Mouse (Mus musculus) limb, embryonic 12.5 days (tissue): ENCODE results near the gene Gm20388. TPM values are rescaled to one million over a fixed set of nuclear protein-coding genes. Genes with fewer than 3 reads are reported as not detected.

Experiments used
- ATAC-seq: fragments of 200-750 bp; cut with Nextera tagmentation; 2 replicates; pipeline ENCODE4 v1.8.0; 2017; ENCODE audit warnings: low read depth, moderate TSS enrichment; ENCODE audit not compliant: insufficient number of reproducible peaks, insufficient read depth, low FRiP score, low TSS enrichment
- H3K27ac ChIP-seq: fragments of 300-500 bp; sonication (generic); 2 replicates; pipeline ENCODE4 v1.5.1; 2016; ENCODE audit warnings: mild to moderate bottlenecking, moderate library complexity
- H3K27me3 ChIP-seq: fragments of 300-500 bp; sonication (generic); 2 replicates; pipeline ENCODE4 v1.6.1; 2016; ENCODE audit warnings: mild to moderate bottlenecking, moderate library complexity
- H3K36me3 ChIP-seq: fragments of 300-500 bp; sonication (generic); 2 replicates; pipeline ENCODE4 v1.6.1; 2016; ENCODE audit warnings: mild to moderate bottlenecking, moderate library complexity
- H3K4me1 ChIP-seq: fragments of 300-500 bp; sonication (generic); replicated peaks from 2 replicates; pipeline ENCODE4 v1.6.1; 2016
- H3K4me2 ChIP-seq: fragments of 300-500 bp; sonication (generic); 2 replicates; pipeline ENCODE4 v1.6.1; 2016; ENCODE audit warnings: mild to moderate bottlenecking, moderate library complexity
- H3K4me3 ChIP-seq: fragments of 300-500 bp; sonication (generic); replicated peaks from 2 replicates; pipeline ENCODE4 v1.5.1; 2016; ENCODE audit warnings: mild to moderate bottlenecking
- H3K9ac ChIP-seq: fragments of 300-500 bp; sonication (generic); replicated peaks from 2 replicates; pipeline ENCODE4 v1.6.1; 2016; ENCODE audit warnings: mild to moderate bottlenecking, moderate library complexity
- H3K9me3 ChIP-seq: fragments of 300-500 bp; sonication (generic); 2 replicates; pipeline ENCODE4 v1.6.1; 2016; ENCODE audit warnings: mild to moderate bottlenecking, moderate library complexity
- WGBS: fragments of 180-500 bp; shearing (Covaris S2); methylation state at CpG from one replicate; pipeline ENCODE4 v1.1.7; 2016; 5-methylcytosine and 5-hydroxymethylcytosine counted together
- polyA plus RNA-seq: library from polyadenylated mRNA; unstranded; fragments of >200 nt; fragmentation: Nextera tagmentation; extraction: Ambion mirVana; gene quantifications from 2 replicates; pipeline ENCODE4 v1.2.1, GENCODE M21; 2016

Gm20388 gene
- polyA plus RNA-seq, 1 experiment from 2014 or later: not detected

GRCm38 (mm10) chr8:120588908-120589771 lies 678.5 kb downstream of the Gm20388 start, which contains the start of gene Gins2:
Gene Gins2 (minus strand): TSS chr8:120589304.
- under 1% methylated on average over 67 of the region's 67 CpGs for WGBS
- no peaks in the 10 kb centered on the region for H3K27me3 ChIP-seq
- peaks cover 29% of the 10 kb centered on the region for H3K36me3 ChIP-seq
- peak within 1 kb of the TSS; percentile 85 for H3K27ac ChIP-seq
- peak within 1 kb of the TSS; percentile 90 for H3K4me2 ChIP-seq
- H3K9me3 ChIP-seq: no peaks in the 10 kb centered on the region
- peaks cover 18% of the 10 kb centered on the region; the same call in 1 of the 2 replicates for H3K4me1 ChIP-seq
- H3K9ac ChIP-seq: peak within 1 kb of the TSS; percentile 81
- peak; percentile 99 for ATAC-seq
- peak within 1 kb of the TSS; percentile 83 for H3K4me3 ChIP-seq

- Histone ChIP-seq H3K9me3 (no peaks in the 10 kb centered on the region), H3K36me3 (peaks cover 22% of the 10 kb centered on the region), H3K4me1 (peaks cover 18% of the 10 kb centered on the region; the same call in 1 of the 2 replicates), H3K27me3 (no peaks in the 10 kb centered on the region), H3K4me3 (peak overlapping the region; percentile 83), H3K9ac (peak overlapping the region; percentile 52), H3K27ac (0 out of 2 replicates have a peak overlapping the region, but pooled peaks have one; percentile 18), H3K4me2 (peak overlapping the region; percentile 60)
- 55% methylated on average over 2 of the region's 2 CpGs for WGBS
- ATAC-seq: no peak
Observed at GRCm38 (mm10) chr8:120589921-120590320, 679.3 kb downstream of the Gm20388 start.

GRCm38 (mm10) chr8:120591587-120592292 lies 681.1 kb downstream of the Gm20388 start:
- WGBS: 81% methylated on average over 10 of the region's 10 CpGs
- H3K9me3 ChIP-seq: no peaks in the 10 kb centered on the region
- no peak overlapping the region for H3K4me3 ChIP-seq
- ATAC-seq: no peak
- no peak overlapping the region; the same call in 1 of the 2 replicates for H3K9ac ChIP-seq
- H3K27ac ChIP-seq: no peak overlapping the region
- H3K4me1 ChIP-seq: peaks cover 18% of the 10 kb centered on the region; the same call in 1 of the 2 replicates
- peaks cover 6% of the 10 kb centered on the region; the same call in 1 of the 2 replicates for H3K36me3 ChIP-seq
- H3K27me3 ChIP-seq: no peaks in the 10 kb centered on the region
- no peak overlapping the region for H3K4me2 ChIP-seq

- H3K4me2 ChIP-seq: no peak overlapping the region
- H3K27ac ChIP-seq: no peak overlapping the region
- no peak for ATAC-seq
- no peaks in the 10 kb centered on the region for H3K9me3 ChIP-seq
- H3K4me1 ChIP-seq: peaks cover 15% of the 10 kb centered on the region
- no peak overlapping the region for H3K4me3 ChIP-seq
- H3K36me3 ChIP-seq: no peaks in the 10 kb centered on the region
- peaks cover 8% of the 10 kb centered on the region; the same call in 1 of the 2 replicates for H3K27me3 ChIP-seq
- H3K9ac ChIP-seq: no peak overlapping the region
- WGBS: 89% methylated on average over 5 of the region's 5 CpGs
Observed at GRCm38 (mm10) chr8:120594571-120594970, 683.9 kb downstream of the Gm20388 start.

- Histone ChIP-seq H3K9me3 (no peaks in the 10 kb centered on the region), H3K27ac (no peak overlapping the region), H3K4me2 (no peak overlapping the region), H3K4me1 (peaks cover 9% of the 10 kb centered on the region), H3K9ac (no peak overlapping the region), H3K4me3 (no peak overlapping the region), H3K27me3 (peaks cover 8% of the 10 kb centered on the region; the same call in 1 of the 2 replicates), H3K36me3 (no peaks in the 10 kb centered on the region)
- ATAC-seq: no peak; the same call in 1 of the 2 replicates
- 14% methylated on average over 5 of the region's 5 CpGs for WGBS
Observed at GRCm38 (mm10) chr8:120595963-120596362, 685.3 kb downstream of the Gm20388 start.

- Histone ChIP-seq H3K27me3 (peaks cover 8% of the 10 kb centered on the region; the same call in 1 of the 2 replicates), H3K4me1 (peaks cover 18% of the 10 kb centered on the region), H3K27ac (peak overlapping the region; percentile 18; the same call in 1 of the 2 replicates), H3K36me3 (no peaks in the 10 kb centered on the region), H3K9me3 (peaks cover 5% of the 10 kb centered on the region; the same call in 1 of the 2 replicates), H3K9ac (peak overlapping the region; percentile 19; the same call in 1 of the 2 replicates), H3K4me2 (peak overlapping the region; percentile 47), H3K4me3 (peak overlapping the region; percentile 14; the same call in 1 of the 2 replicates)
- WGBS: 23% methylated on average over 24 of the region's 24 CpGs
- no peak for ATAC-seq
Observed at GRCm38 (mm10) chr8:120598579-120598978, 687.9 kb downstream of the Gm20388 start.

- Histone ChIP-seq H3K9me3 (peaks cover 5% of the 10 kb centered on the region; the same call in 1 of the 2 replicates), H3K4me2 (no peak overlapping the region), H3K9ac (no peak overlapping the region), H3K27ac (no peak overlapping the region), H3K36me3 (no peaks in the 10 kb centered on the region), H3K4me1 (peaks cover 18% of the 10 kb centered on the region), H3K27me3 (peaks cover 8% of the 10 kb centered on the region; the same call in 1 of the 2 replicates), H3K4me3 (no peak overlapping the region)
- ATAC-seq: no peak
- 61% methylated on average over 7 of the region's 7 CpGs for WGBS
Observed at GRCm38 (mm10) chr8:120599504-120599903, 688.9 kb downstream of the Gm20388 start.

- Histone ChIP-seq H3K27me3 (peaks cover 8% of the 10 kb centered on the region; the same call in 1 of the 2 replicates), H3K36me3 (no peaks in the 10 kb centered on the region), H3K9ac (no peak overlapping the region), H3K9me3 (peaks cover 5% of the 10 kb centered on the region; the same call in 1 of the 2 replicates), H3K4me2 (no peak overlapping the region), H3K4me3 (no peak overlapping the region), H3K27ac (peak overlapping the region; percentile 42; the same call in 1 of the 2 replicates), H3K4me1 (peaks cover 20% of the 10 kb centered on the region)
- WGBS: 34% methylated on average over 6 of the region's 6 CpGs
- no peak for ATAC-seq
Observed at GRCm38 (mm10) chr8:120602672-120603071, 692.0 kb downstream of the Gm20388 start.

- H3K4me2 ChIP-seq: no peak overlapping the region
- peaks cover 17% of the 10 kb centered on the region; the same call in 1 of the 2 replicates for H3K4me1 ChIP-seq
- no peak overlapping the region for H3K27ac ChIP-seq
- H3K9me3 ChIP-seq: no peaks in the 10 kb centered on the region
- WGBS: 83% methylated on average over 9 of the region's 9 CpGs
- no peaks in the 10 kb centered on the region for H3K36me3 ChIP-seq
- H3K4me3 ChIP-seq: no peak overlapping the region
- ATAC-seq: no peak
- H3K27me3 ChIP-seq: no peaks in the 10 kb centered on the region
- no peak overlapping the region for H3K9ac ChIP-seq
Observed at GRCm38 (mm10) chr8:120607460-120607859, 696.8 kb downstream of the Gm20388 start.

- Histone ChIP-seq H3K4me3 (no peak overlapping the region), H3K9ac (no peak overlapping the region), H3K9me3 (no peaks in the 10 kb centered on the region), H3K4me2 (no peak overlapping the region), H3K36me3 (no peaks in the 10 kb centered on the region), H3K27ac (no peak overlapping the region), H3K4me1 (peaks cover 13% of the 10 kb centered on the region; the same call in 1 of the 2 replicates), H3K27me3 (no peaks in the 10 kb centered on the region)
- ATAC-seq: no peak
- WGBS: 15% methylated on average over 7 of the region's 7 CpGs
Observed at GRCm38 (mm10) chr8:120607885-120608284, 697.2 kb downstream of the Gm20388 start.

- WGBS: 88% methylated on average over 6 of the region's 6 CpGs
- H3K9me3 ChIP-seq: no peaks in the 10 kb centered on the region
- no peak overlapping the region for H3K4me3 ChIP-seq
- H3K9ac ChIP-seq: no peak overlapping the region
- H3K27me3 ChIP-seq: no peaks in the 10 kb centered on the region
- no peaks in the 10 kb centered on the region for H3K36me3 ChIP-seq
- H3K4me2 ChIP-seq: no peak overlapping the region
- 0 out of 2 replicates have a peak, but pooled peaks cover 12% of the 10 kb centered on the region for H3K4me1 ChIP-seq
- no peak for ATAC-seq
- H3K27ac ChIP-seq: no peak overlapping the region
Observed at GRCm38 (mm10) chr8:120610824-120611223, 700.2 kb downstream of the Gm20388 start.
